ENCODE assay signal across 8 mouse cellular contexts in the genomic region with DNA sequence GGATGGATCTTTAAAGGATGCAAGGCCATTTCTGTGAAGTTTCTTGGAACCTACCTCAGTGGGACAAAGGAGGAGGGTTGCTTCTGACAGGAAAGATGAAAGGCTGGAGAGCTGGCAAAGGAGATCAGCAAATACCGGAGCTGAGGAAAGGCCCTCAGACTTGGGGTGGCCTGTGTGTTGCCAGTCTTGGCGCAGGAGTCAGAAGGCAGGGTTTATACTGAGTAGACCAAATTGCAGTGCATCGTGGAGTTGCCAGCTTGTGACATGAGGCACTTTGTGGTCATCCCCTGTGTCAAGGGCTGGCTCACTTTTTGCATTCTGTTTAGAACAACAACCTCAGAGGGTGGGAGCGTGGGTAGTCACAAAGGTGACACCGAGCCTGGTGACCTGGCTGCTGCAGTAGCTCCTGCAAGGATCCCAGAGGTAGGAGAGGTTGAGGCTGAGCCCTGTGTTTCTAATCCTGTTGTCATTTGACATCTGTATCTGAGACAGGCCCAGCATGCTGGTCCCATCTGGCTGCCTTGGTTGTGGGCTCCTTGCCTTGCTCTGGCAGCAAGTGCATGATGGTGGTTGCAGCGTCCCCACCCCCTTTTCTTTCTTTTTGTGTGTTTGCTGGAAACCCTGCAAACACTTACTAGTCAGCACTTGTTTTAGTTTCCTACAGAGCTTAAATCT. TPM values are rescaled to one million over a fixed set of nuclear protein-coding genes. Genes with fewer than 3 reads are reported as not detected.
DNase-seq lines count a peak whose midpoint lies in the region; ATAC-seq lines count a peak whose summit lies in the region.

No protein-coding gene starts in this region.

- no peak overlapping the region for H3K27ac ChIP-seq in embryonic facial prominence, embryonic 14.5 days (replicated peaks; ENCODE audit: low read depth, low read length)
- H3K27ac ChIP-seq in hindbrain, embryonic 13.5 days: peak overlapping the region; percentile 96
- peak overlapping the region; percentile 89 for H3K27ac ChIP-seq in midbrain, embryonic 15.5 days

- DNase-seq in layer of hippocampus, postnatal 10 days (ENCODE audit: low spot score in 2 of 2): peak; percentile 25 to 46
- DNase-seq in layer of hippocampus, adult 9-10 months (ENCODE audit: low spot score): no peak
- peak; percentile 28 for DNase-seq in embryonic facial prominence, embryonic 14.5 days (ENCODE audit: low spot score)
- no peak for DNase-seq in ovary, postnatal 10 days (ENCODE audit: low spot score)
- no peak for DNase-seq in spleen, postnatal 14 days (ENCODE audit: low spot score in 2 of 2)

- H3K4me2 ChIP-seq in embryonic facial prominence, embryonic 14.5 days (ENCODE audit: low read depth, low read length): peak overlapping the region; percentile 77
- H3K4me2 ChIP-seq in hindbrain, embryonic 13.5 days: peak overlapping the region; percentile 82
- H3K4me2 ChIP-seq in midbrain, embryonic 15.5 days: peak overlapping the region; percentile 74

- peak overlapping the region; percentile 94 for H3K4me3 ChIP-seq in embryonic facial prominence, embryonic 14.5 days (ENCODE audit: low read depth, low read length)
- H3K4me3 ChIP-seq in hindbrain, embryonic 13.5 days: peak overlapping the region; percentile 82
- peak overlapping the region; percentile 80 for H3K4me3 ChIP-seq in midbrain, embryonic 15.5 days

- no peaks in the 10 kb centered on the region for H3K27me3 ChIP-seq in embryonic facial prominence, embryonic 14.5 days (replicated peaks; ENCODE audit: control insufficient read depth, insufficient read depth, low read length)
- H3K27me3 ChIP-seq in hindbrain, embryonic 13.5 days: no peaks in the 10 kb centered on the region
- H3K27me3 ChIP-seq in midbrain, embryonic 15.5 days (replicated peaks): no peaks in the 10 kb centered on the region

- peaks cover 12% of the 10 kb centered on the region for H3K4me1 ChIP-seq in embryonic facial prominence, embryonic 14.5 days (ENCODE audit: control insufficient read depth, insufficient read depth, low read length)
- peaks cover 43% of the 10 kb centered on the region for H3K4me1 ChIP-seq in hindbrain, embryonic 13.5 days (replicated peaks)
- peaks cover 38% of the 10 kb centered on the region for H3K4me1 ChIP-seq in midbrain, embryonic 15.5 days

- peaks cover 5% of the 10 kb centered on the region; the same call in 1 of the 2 replicates for H3K9me3 ChIP-seq in embryonic facial prominence, embryonic 14.5 days (ENCODE audit: control insufficient read depth, low read length)
- H3K9me3 ChIP-seq in hindbrain, embryonic 13.5 days: no peaks in the 10 kb centered on the region
- no peaks in the 10 kb centered on the region for H3K9me3 ChIP-seq in midbrain, embryonic 15.5 days

- peaks cover 12% of the 10 kb centered on the region; the same call in 1 of the 2 replicates for H3K36me3 ChIP-seq in embryonic facial prominence, embryonic 14.5 days (ENCODE audit: control insufficient read depth, insufficient read depth, low read length)
- 0 out of 2 replicates have a peak, but pooled peaks cover 11% of the 10 kb centered on the region for H3K36me3 ChIP-seq in hindbrain, embryonic 13.5 days
- no peaks in the 10 kb centered on the region for H3K36me3 ChIP-seq in midbrain, embryonic 15.5 days (replicated peaks)

- peak overlapping the region; percentile 99 for H3K9ac ChIP-seq in embryonic facial prominence, embryonic 14.5 days (ENCODE audit: low read depth, low read length)
- peak overlapping the region; percentile 99 for H3K9ac ChIP-seq in hindbrain, embryonic 13.5 days
- H3K9ac ChIP-seq in midbrain, embryonic 15.5 days: peak overlapping the region; percentile 95; the same call in 1 of the 2 replicates

- 42% methylated on average over 4 of the region's 6 CpGs for WGBS in embryonic facial prominence, embryonic 14.5 days
- 55% methylated on average over 6 of the region's 6 CpGs for WGBS in hindbrain, embryonic 13.5 days
- WGBS in midbrain, embryonic 15.5 days: 52% methylated on average over 6 of the region's 6 CpGs

- ATAC-seq in embryonic facial prominence, embryonic 14.5 days (ENCODE audit: low read depth): no peak
- ATAC-seq in hindbrain, embryonic 13.5 days (ENCODE audit: low FRiP score): no peak
- no peak for ATAC-seq in midbrain, embryonic 15.5 days (replicated peaks)
- ATAC-seq in megakaryocyte progenitor cell, adult 5-6 weeks (replicated peaks; ENCODE audit: poor library complexity): no peak

RNA-seq across cellular contexts. Expression of a gene that starts 1.4 kb away (rescaled TPM):
- total RNA-seq in layer of hippocampus, postnatal 10 days (2021): 10 to 100 TPM; 48.3 to 48.6 TPM
- polyA plus RNA-seq in embryonic facial prominence, embryonic 14.5 days (2014; fragmentation: Nextera tagmentation; extraction: Ambion mirVana): 30.0 and 30.2 TPM in 2 replicates
- 54.9 and 59.1 TPM in 2 replicates for polyA plus RNA-seq in hindbrain, embryonic 13.5 days (2015; fragmentation: Nextera tagmentation; extraction: Ambion mirVana)
- polyA plus RNA-seq in midbrain, embryonic 15.5 days (2015; fragmentation: Nextera tagmentation; extraction: Ambion mirVana): 52.7 and 60.1 TPM in 2 replicates
- total RNA-seq in megakaryocyte progenitor cell, adult 5-6 weeks (2015): 9.7 and 12.2 TPM in 2 replicates
- total RNA-seq in megakaryocyte progenitor cell, adult 5-6 weeks (2017): 8.3 and 11.8 TPM in 2 replicates

RNA-seq across cellular contexts. Expression of a gene that starts 42.8 kb away (rescaled TPM):
- 10 to 100 TPM; 10.2 to 10.9 TPM for total RNA-seq in layer of hippocampus, postnatal 10 days (2021)
- polyA plus RNA-seq in embryonic facial prominence, embryonic 14.5 days (2014; fragmentation: Nextera tagmentation; extraction: Ambion mirVana): 0.60 and 1.3 TPM in 2 replicates
- polyA plus RNA-seq in hindbrain, embryonic 13.5 days (2015; fragmentation: Nextera tagmentation; extraction: Ambion mirVana): 2.5 and 2.6 TPM in 2 replicates
- 6.5 and 6.8 TPM in 2 replicates for polyA plus RNA-seq in midbrain, embryonic 15.5 days (2015; fragmentation: Nextera tagmentation; extraction: Ambion mirVana)
- 0.44 and 0.95 TPM in 2 replicates for total RNA-seq in megakaryocyte progenitor cell, adult 5-6 weeks (2015)
- 0.08 and 0.30 TPM in 2 replicates for total RNA-seq in megakaryocyte progenitor cell, adult 5-6 weeks (2017)

Comparison
In these comparisons a context has a peak if more than half of its experiments do, and no peak if none do; other contexts are left out.
1. DNase-seq: peak in layer of hippocampus, postnatal 10 days (2 of 2) and embryonic facial prominence, embryonic 14.5 days (single experiment); none in layer of hippocampus, adult 9-10 months (single experiment), ovary, postnatal 10 days (single experiment) and spleen, postnatal 14 days (0 of 2).
2. Peak in every context shown above with its lines, with median percentiles within 50 percentile points of each other: H3K4me2 ChIP-seq, H3K4me3 ChIP-seq and H3K9ac ChIP-seq.